Mouse (Mus musculus) embryonic facial prominence, embryonic 12.5 days (tissue): ENCODE results near the gene Gk5. TPM values are rescaled to one million over a fixed set of nuclear protein-coding genes. Genes with fewer than 3 reads are reported as not detected.
"Not testable (repeated sequence)": the region's sequence is repeated elsewhere in the genome, so short reads cannot be mapped to it uniquely, and the experiment has no call there.

Experiments used
- ATAC-seq: fragments of 200-750 bp; cut with Nextera tagmentation; 2 replicates; pipeline ENCODE4 v1.8.0; 2017; ENCODE audit not compliant: insufficient number of reproducible peaks, insufficient read depth, low FRiP score, low TSS enrichment
- H3K27ac ChIP-seq: fragments of 300-500 bp; sonication (generic); 2 replicates; pipeline ENCODE4 v1.5.1; 2016; ENCODE audit warnings: mild to moderate bottlenecking
- H3K27me3 ChIP-seq: fragments of 300-500 bp; sonication (generic); 2 replicates; pipeline ENCODE4 v1.6.1; 2016; ENCODE audit warnings: mild to moderate bottlenecking, moderate library complexity
- H3K36me3 ChIP-seq: fragments of 300-500 bp; sonication (generic); 2 replicates; pipeline ENCODE4 v1.6.1; 2016; ENCODE audit warnings: mild to moderate bottlenecking
- H3K4me1 ChIP-seq: fragments of 300-500 bp; sonication (generic); 2 replicates; pipeline ENCODE4 v1.6.1; 2016
- H3K4me2 ChIP-seq: fragments of 300-500 bp; sonication (generic); replicated peaks from 2 replicates; pipeline ENCODE4 v1.6.1; 2016; ENCODE audit warnings: mild to moderate bottlenecking, moderate library complexity
- H3K4me3 ChIP-seq: fragments of 300-500 bp; sonication (generic); 2 replicates; pipeline ENCODE4 v1.5.1; 2016; ENCODE audit warnings: mild to moderate bottlenecking
- H3K9ac ChIP-seq: fragments of 300-500 bp; sonication (generic); 2 replicates; pipeline ENCODE4 v1.6.1; 2016; ENCODE audit warnings: mild to moderate bottlenecking, moderate library complexity
- H3K9me3 ChIP-seq: fragments of 300-500 bp; sonication (generic); 2 replicates; pipeline ENCODE4 v1.6.1; 2016; ENCODE audit warnings: mild to moderate bottlenecking, moderate library complexity
- WGBS: fragments of 180-500 bp; shearing (Covaris S2); methylation state at CpG from one replicate; pipeline ENCODE4 v1.1.7; 2016; 5-methylcytosine and 5-hydroxymethylcytosine counted together
- polyA plus RNA-seq: library from polyadenylated mRNA; unstranded; fragments of >200 nt; fragmentation: Nextera tagmentation; extraction: Ambion mirVana; gene quantifications from 2 replicates; pipeline ENCODE4 v1.2.1, GENCODE M21; 2016

Gk5 gene
- 6.9 and 7.1 TPM in 2 replicates for polyA plus RNA-seq

GRCm38 (mm10) chr9:96118861-96119772 lies at the start of gene Gk5:
Gk5 (plus strand) TSS chr9:96119362.
- WGBS, result under 1% methylated on average over 73 of the region's 76 CpGs
- Histone ChIP-seq H3K27ac (no peak within 1 kb of the TSS), H3K4me2 (peak within 1 kb of the TSS; percentile 61), H3K4me1 (no peaks in the 10 kb centered on the region), H3K9ac (peak within 1 kb of the TSS; percentile 49), H3K27me3 (no peaks in the 10 kb centered on the region), H3K4me3 (peak within 1 kb of the TSS; percentile 57), H3K36me3 (no peaks in the 10 kb centered on the region), H3K9me3 (no peaks in the 10 kb centered on the region)
- peak; percentile 95 for ATAC-seq

- H3K4me3 ChIP-seq, result no peak overlapping the region
- no peaks in the 10 kb centered on the region for H3K36me3 ChIP-seq
- no peaks in the 10 kb centered on the region for H3K4me1 ChIP-seq
- WGBS, result 88% methylated on average over 13 of the region's 13 CpGs
- H3K4me2 ChIP-seq, result no peak overlapping the region
- no peaks in the 10 kb centered on the region for H3K9me3 ChIP-seq
- no peak overlapping the region for H3K27ac ChIP-seq
- no peak overlapping the region for H3K9ac ChIP-seq
- ATAC-seq, result no peak
- H3K27me3 ChIP-seq, result no peaks in the 10 kb centered on the region
These were observed 40.3 kb upstream of the Gk5 start for GRCm38 (mm10) chr9:96078752-96079315.

- no peaks in the 10 kb centered on the region for H3K4me1 ChIP-seq
- H3K4me3 ChIP-seq, result no peak overlapping the region
- no peak overlapping the region for H3K27ac ChIP-seq
- H3K4me2 ChIP-seq, result no peak overlapping the region
- no peaks in the 10 kb centered on the region for H3K9me3 ChIP-seq
- no peak for ATAC-seq
- WGBS, result 85% methylated on average over 6 of the region's 6 CpGs
- H3K27me3 ChIP-seq, result no peaks in the 10 kb centered on the region
- no peaks in the 10 kb centered on the region for H3K36me3 ChIP-seq
- no peak overlapping the region for H3K9ac ChIP-seq
These were observed 33.9 kb upstream of the Gk5 start for GRCm38 (mm10) chr9:96085293-96085692.

GRCm38 (mm10) chr9:96087671-96088070 lies 31.5 kb upstream of the Gk5 start:
- Histone ChIP-seq H3K4me3 (no peak overlapping the region), H3K36me3 (no peaks in the 10 kb centered on the region), H3K4me1 (no peaks in the 10 kb centered on the region), H3K27me3 (no peaks in the 10 kb centered on the region), H3K9ac (no peak overlapping the region), H3K27ac (no peak overlapping the region), H3K9me3 (no peaks in the 10 kb centered on the region), H3K4me2 (no peak overlapping the region)
- no peak for ATAC-seq
- WGBS, result 86% methylated on average over 2 of the region's 2 CpGs

- not testable (repeated sequence) for H3K4me2 ChIP-seq, H3K4me1 ChIP-seq, H3K27ac ChIP-seq, H3K9me3 ChIP-seq, H3K36me3 ChIP-seq, H3K27me3 ChIP-seq, H3K9ac ChIP-seq, H3K4me3 ChIP-seq, ATAC-seq
- 81% methylated on average over 3 of the region's 3 CpGs for WGBS
These were observed 30.7 kb upstream of the Gk5 start for GRCm38 (mm10) chr9:96088456-96088855.

GRCm38 (mm10) chr9:96092637-96093036 lies 26.5 kb upstream of the Gk5 start:
- WGBS, result 89% methylated on average over 10 of the region's 10 CpGs
- H3K9ac ChIP-seq, H3K4me1 ChIP-seq, ATAC-seq, H3K27ac ChIP-seq, H3K4me3 ChIP-seq, H3K27me3 ChIP-seq, H3K36me3 ChIP-seq, H3K4me2 ChIP-seq: not testable (repeated sequence)
- peaks cover 16% of the 10 kb centered on the region; the same call in 1 of the 2 replicates for H3K9me3 ChIP-seq

- 88% methylated on average over 1 of the region's 1 CpGs for WGBS
- H3K4me3 ChIP-seq, result no peak overlapping the region
- no peak overlapping the region for H3K27ac ChIP-seq
These were observed 25.9 kb upstream of the Gk5 start for GRCm38 (mm10) chr9:96093221-96093620.

GRCm38 (mm10) chr9:96094341-96094740 lies 24.8 kb upstream of the Gk5 start:
- Histone ChIP-seq H3K9me3 (peaks cover 17% of the 10 kb centered on the region), H3K36me3 (no peaks in the 10 kb centered on the region), H3K4me2 (no peak overlapping the region), H3K4me3 (no peak overlapping the region), H3K27ac (no peak overlapping the region), H3K4me1 (no peaks in the 10 kb centered on the region), H3K27me3 (no peaks in the 10 kb centered on the region), H3K9ac (no peak overlapping the region)
- ATAC-seq, result no peak
- 74% methylated on average over 1 of the region's 1 CpGs for WGBS

More at GRCm38 (mm10) chr9:96093221-96093620, 25.9 kb upstream of the Gk5 start:
- ATAC-seq, result no peak
- Histone ChIP-seq H3K9ac (no peak overlapping the region), H3K9me3 (peaks cover 16% of the 10 kb centered on the region; the same call in 1 of the 2 replicates), H3K4me1 (no peaks in the 10 kb centered on the region), H3K27me3 (no peaks in the 10 kb centered on the region), H3K4me2 (no peak overlapping the region), H3K36me3 (no peaks in the 10 kb centered on the region)

GRCm38 (mm10) chr9:96095192-96095591 lies 24.0 kb upstream of the Gk5 start:
- Histone ChIP-seq H3K9ac (no peak overlapping the region), H3K9me3 (peaks cover 26% of the 10 kb centered on the region), H3K27ac (no peak overlapping the region), H3K4me1 (no peaks in the 10 kb centered on the region), H3K4me3 (no peak overlapping the region), H3K4me2 (no peak overlapping the region), H3K27me3 (no peaks in the 10 kb centered on the region), H3K36me3 (no peaks in the 10 kb centered on the region)
- no peak for ATAC-seq
- 82% methylated on average over 1 of the region's 1 CpGs for WGBS

- no peak for ATAC-seq
- no peak overlapping the region for H3K27ac ChIP-seq
- H3K4me1 ChIP-seq, result no peaks in the 10 kb centered on the region
- WGBS, result 84% methylated on average over 8 of the region's 8 CpGs
- H3K4me2 ChIP-seq, result no peak overlapping the region
- no peaks in the 10 kb centered on the region for H3K36me3 ChIP-seq
- H3K4me3 ChIP-seq, result no peak overlapping the region
- no peak overlapping the region for H3K9ac ChIP-seq
- H3K9me3 ChIP-seq, result peaks cover 10% of the 10 kb centered on the region; the same call in 1 of the 2 replicates
- no peaks in the 10 kb centered on the region for H3K27me3 ChIP-seq
These were observed 16.3 kb upstream of the Gk5 start for GRCm38 (mm10) chr9:96102846-96103245.

GRCm38 (mm10) chr9:96112879-96113361 lies 6.2 kb upstream of the Gk5 start:
- WGBS, result 88% methylated on average over 3 of the region's 3 CpGs
- Histone ChIP-seq H3K9ac (no peak overlapping the region), H3K4me1 (no peaks in the 10 kb centered on the region), H3K4me3 (no peak overlapping the region), H3K27ac (no peak overlapping the region), H3K9me3 (no peaks in the 10 kb centered on the region), H3K27me3 (no peaks in the 10 kb centered on the region), H3K4me2 (no peak overlapping the region), H3K36me3 (no peaks in the 10 kb centered on the region)
- no peak for ATAC-seq

- no peak overlapping the region for H3K4me2 ChIP-seq
- H3K4me1 ChIP-seq, result no peaks in the 10 kb centered on the region
- H3K9me3 ChIP-seq, result no peaks in the 10 kb centered on the region
- no peak for ATAC-seq
- H3K36me3 ChIP-seq, result no peaks in the 10 kb centered on the region
- H3K9ac ChIP-seq, result no peak overlapping the region
- 83% methylated on average over 6 of the region's 6 CpGs for WGBS
- no peaks in the 10 kb centered on the region for H3K27me3 ChIP-seq
- H3K27ac ChIP-seq, result no peak overlapping the region
- no peak overlapping the region for H3K4me3 ChIP-seq
These were observed 2.4 kb upstream of the Gk5 start for GRCm38 (mm10) chr9:96116801-96117200.
